Mouse (Mus musculus): ENCODE measurements around the gene Arl5a.

GRCm38 (mm10) chr2:52461206-52461967 lies 36.7 kb upstream of the Arl5a start:
- no peak for TF ChIP-seq EP300 (IDR thresholded peaks at IDR 0.05; ENCODE audit: low read depth)
- no peak for TF ChIP-seq CTCF (IDR thresholded peaks at IDR 0.05; ENCODE audit: low read depth)
